Mouse (Mus musculus): ENCODE measurements around the gene Wap. TPM values are rescaled to one million over a fixed set of nuclear protein-coding genes. Genes with fewer than 3 reads are reported as not detected.
"Not testable (repeated sequence)": the region's sequence is repeated elsewhere in the genome, so short reads cannot be mapped to it uniquely, and the experiment has no call there.

Wap gene
- total RNA-seq (2021) = not detected
- long read RNA-seq, experiment 1 = 0 reads
- long read RNA-seq, experiment 2 = 0 reads

- intact Hi-C loops (cut with DNase I; ENCODE audit: low total_unique reads) = no loop called here
- DNase-seq = no peak
These were observed at the start of gene Wap for GRCm38 (mm10) chr11:6638537-6638936. Gene Wap, minus strand, starts transcription at chr11:6638637.

- intact Hi-C loops (cut with DNase I; ENCODE audit: low total_unique reads) = no loop called here
- no peak for DNase-seq
These were observed 46.3 kb upstream of the Wap start for GRCm38 (mm10) chr11:6684741-6685140.

GRCm38 (mm10) chr11:6680397-6680818, 42.0 kb upstream of the Wap start:
- intact Hi-C loops (cut with DNase I; ENCODE audit: low total_unique reads) = no loop called here
- DNase-seq = peak; percentile 61

GRCm38 (mm10) chr11:6679694-6680396, 41.4 kb upstream of the Wap start:
- intact Hi-C loops (cut with DNase I; ENCODE audit: low total_unique reads) = no loop called here
- no peak for DNase-seq

GRCm38 (mm10) chr11:6677530-6677929, 39.1 kb upstream of the Wap start:
- peak; percentile 29 for DNase-seq
- intact Hi-C loops (cut with DNase I; ENCODE audit: low total_unique reads) = no loop called here

GRCm38 (mm10) chr11:6676641-6677040, 38.2 kb upstream of the Wap start:
- intact Hi-C loops (cut with DNase I; ENCODE audit: low total_unique reads) = no loop called here

GRCm38 (mm10) chr11:6675402-6675801, 37.0 kb upstream of the Wap start:
- intact Hi-C loops (cut with DNase I; ENCODE audit: low total_unique reads) = no loop called here
- DNase-seq = no peak

More at GRCm38 (mm10) chr11:6676641-6677040, 38.2 kb upstream of the Wap start:
- DNase-seq = no peak

GRCm38 (mm10) chr11:6674701-6675100, 36.3 kb upstream of the Wap start:
- DNase-seq = no peak
- intact Hi-C loops (cut with DNase I; ENCODE audit: low total_unique reads) = no loop called here

GRCm38 (mm10) chr11:6670826-6671225, 32.4 kb upstream of the Wap start:
- intact Hi-C loops (cut with DNase I; ENCODE audit: low total_unique reads) = no loop called here
- DNase-seq = no peak

GRCm38 (mm10) chr11:6670044-6670443, 31.6 kb upstream of the Wap start:
- no peak for DNase-seq
- intact Hi-C loops (cut with DNase I; ENCODE audit: low total_unique reads) = no loop called here

- intact Hi-C loops (cut with DNase I; ENCODE audit: low total_unique reads) = no loop called here
- DNase-seq = no peak
These were observed 30.6 kb upstream of the Wap start for GRCm38 (mm10) chr11:6669041-6669440.

- no peak for DNase-seq
- intact Hi-C loops (cut with DNase I; ENCODE audit: low total_unique reads) = no loop called here
These were observed 28.2 kb upstream of the Wap start for GRCm38 (mm10) chr11:6666634-6667033.

GRCm38 (mm10) chr11:6661206-6661605, 22.8 kb upstream of the Wap start:
- intact Hi-C loops (cut with DNase I; ENCODE audit: low total_unique reads) = no loop called here
- DNase-seq = no peak

GRCm38 (mm10) chr11:6658271-6658670, 19.8 kb upstream of the Wap start, which contains the start of gene Ramp3:
Gene Ramp3, plus strand, starts transcription at chr11:6658521.
- intact Hi-C loops (cut with DNase I; ENCODE audit: low total_unique reads) = loop anchor here (5.0 kb wide), 1 partner anchor 479 kb away; no protein-coding TSS in a partner anchor
- no peak for DNase-seq

- DNase-seq = peak; percentile 75
- intact Hi-C loops (cut with DNase I; ENCODE audit: low total_unique reads) = loop anchor here (5.0 kb wide), 1 partner anchor 482 kb away; no protein-coding TSS in a partner anchor
These were observed 16.5 kb upstream of the Wap start for GRCm38 (mm10) chr11:6654903-6655302.

- intact Hi-C loops (cut with DNase I; ENCODE audit: low total_unique reads); DNase-seq: not testable (repeated sequence)
These were observed 14.5 kb upstream of the Wap start for GRCm38 (mm10) chr11:6652978-6653377.

GRCm38 (mm10) chr11:6650519-6650918, 12.1 kb upstream of the Wap start:
- intact Hi-C loops (cut with DNase I; ENCODE audit: low total_unique reads) = no loop called here
- no peak for DNase-seq

- intact Hi-C loops (cut with DNase I; ENCODE audit: low total_unique reads) = no loop called here
These were observed 9.6 kb upstream of the Wap start for GRCm38 (mm10) chr11:6647831-6648724.

GRCm38 (mm10) chr11:6644566-6644965, 6.1 kb upstream of the Wap start:
- no peak for DNase-seq
- intact Hi-C loops (cut with DNase I; ENCODE audit: low total_unique reads) = no loop called here

More at GRCm38 (mm10) chr11:6647831-6648724, 9.6 kb upstream of the Wap start:
- no peak for DNase-seq

- intact Hi-C loops (cut with DNase I; ENCODE audit: low total_unique reads) = no loop called here
- DNase-seq = no peak
These were observed 635 bp upstream of the Wap start for GRCm38 (mm10) chr11:6639072-6639471.

Measured in gastrocnemius, postnatal 14 days (tissue).